Mouse (Mus musculus): ENCODE measurements around the gene Vsig8.
A peak's percentile ranks its signal among the peaks of the same experiment; 100 is the strongest.

The Vsig8 gene

GRCm38 (mm10) chr1:172528701-172529100 is 27.0 kb upstream of the Vsig8 start:
- peak; percentile 67 for DNase-seq (ENCODE audit: low read depth, low spot score)

- no peak for DNase-seq (ENCODE audit: low read depth, low spot score)
Measured at GRCm38 (mm10) chr1:172530544-172531220, 25.1 kb upstream of the Vsig8 start.

GRCm38 (mm10) chr1:172532551-172532950 is 23.2 kb upstream of the Vsig8 start:
- no peak for DNase-seq (ENCODE audit: low read depth, low spot score)

GRCm38 (mm10) chr1:172535116-172535515 is 20.6 kb upstream of the Vsig8 start:
- no peak for DNase-seq (ENCODE audit: low read depth, low spot score)

- DNase-seq (ENCODE audit: low read depth, low spot score), result no peak
Measured at GRCm38 (mm10) chr1:172539827-172540226, 15.9 kb upstream of the Vsig8 start.

- DNase-seq (ENCODE audit: low read depth, low spot score), result no peak
Measured at GRCm38 (mm10) chr1:172540283-172540820, 15.4 kb upstream of the Vsig8 start.

GRCm38 (mm10) chr1:172546062-172546461 is 9.7 kb upstream of the Vsig8 start:
- no peak for DNase-seq (ENCODE audit: low read depth, low spot score)

- DNase-seq (ENCODE audit: low read depth, low spot score), result no peak
Measured at GRCm38 (mm10) chr1:172548501-172548900, 7.2 kb upstream of the Vsig8 start.

GRCm38 (mm10) chr1:172549314-172549713 is 6.4 kb upstream of the Vsig8 start:
- no peak for DNase-seq (ENCODE audit: low read depth, low spot score)

- DNase-seq (ENCODE audit: low read depth, low spot score), result no peak
Measured at GRCm38 (mm10) chr1:172549717-172550116, 6.0 kb upstream of the Vsig8 start.

- DNase-seq (ENCODE audit: low read depth, low spot score), result peak; percentile 42
Measured at GRCm38 (mm10) chr1:172550551-172550951, 5.2 kb upstream of the Vsig8 start.

GRCm38 (mm10) chr1:172551009-172551408 is 4.7 kb upstream of the Vsig8 start:
- DNase-seq (ENCODE audit: low read depth, low spot score), result no peak

- DNase-seq (ENCODE audit: low read depth, low spot score), result no peak
Measured at GRCm38 (mm10) chr1:172552623-172553022, 3.1 kb upstream of the Vsig8 start.

GRCm38 (mm10) chr1:172562641-172563464 is 7.1 kb downstream of the Vsig8 start:
- peak; percentile 18 for DNase-seq (ENCODE audit: low read depth, low spot score)

GRCm38 (mm10) chr1:172563465-172563828 is 7.7 kb downstream of the Vsig8 start:
- no peak for DNase-seq (ENCODE audit: low read depth, low spot score)

- DNase-seq (ENCODE audit: low read depth, low spot score), result no peak
Measured at GRCm38 (mm10) chr1:172566131-172566530, 10.4 kb downstream of the Vsig8 start.

GRCm38 (mm10) chr1:172567758-172568157 is 12.0 kb downstream of the Vsig8 start:
- no peak for DNase-seq (ENCODE audit: low read depth, low spot score)

GRCm38 (mm10) chr1:172580116-172580515 is 24.4 kb downstream of the Vsig8 start:
- DNase-seq (ENCODE audit: low read depth, low spot score), result no peak

- DNase-seq (ENCODE audit: low read depth, low spot score), result no peak
Measured at GRCm38 (mm10) chr1:172582436-172582835, 26.7 kb downstream of the Vsig8 start.

- DNase-seq (ENCODE audit: low read depth, low spot score), result no peak
Measured at GRCm38 (mm10) chr1:172584271-172584670, 28.5 kb downstream of the Vsig8 start.

- no peak for DNase-seq (ENCODE audit: low read depth, low spot score)
Measured at GRCm38 (mm10) chr1:172585026-172585425, 29.3 kb downstream of the Vsig8 start.

GRCm38 (mm10) chr1:172585612-172586567 is 30.2 kb downstream of the Vsig8 start:
- no peak for DNase-seq (ENCODE audit: low read depth, low spot score)

Measured in skeletal muscle tissue, adult 2 months (tissue).